Mouse (Mus musculus): ENCODE measurements around the gene Nemp1. TPM values are rescaled to one million over a fixed set of nuclear protein-coding genes. Genes with fewer than 3 reads are reported as not detected.

The Nemp1 gene
- polyA plus RNA-seq (2012; rRNA removed), result 5.0 and 5.5 TPM in 2 replicates
- polyA plus RNA-seq (2014; fragmentation: Nextera tagmentation; extraction: Ambion mirVana), result 5.6 and 5.7 TPM in 2 replicates

DNA sequence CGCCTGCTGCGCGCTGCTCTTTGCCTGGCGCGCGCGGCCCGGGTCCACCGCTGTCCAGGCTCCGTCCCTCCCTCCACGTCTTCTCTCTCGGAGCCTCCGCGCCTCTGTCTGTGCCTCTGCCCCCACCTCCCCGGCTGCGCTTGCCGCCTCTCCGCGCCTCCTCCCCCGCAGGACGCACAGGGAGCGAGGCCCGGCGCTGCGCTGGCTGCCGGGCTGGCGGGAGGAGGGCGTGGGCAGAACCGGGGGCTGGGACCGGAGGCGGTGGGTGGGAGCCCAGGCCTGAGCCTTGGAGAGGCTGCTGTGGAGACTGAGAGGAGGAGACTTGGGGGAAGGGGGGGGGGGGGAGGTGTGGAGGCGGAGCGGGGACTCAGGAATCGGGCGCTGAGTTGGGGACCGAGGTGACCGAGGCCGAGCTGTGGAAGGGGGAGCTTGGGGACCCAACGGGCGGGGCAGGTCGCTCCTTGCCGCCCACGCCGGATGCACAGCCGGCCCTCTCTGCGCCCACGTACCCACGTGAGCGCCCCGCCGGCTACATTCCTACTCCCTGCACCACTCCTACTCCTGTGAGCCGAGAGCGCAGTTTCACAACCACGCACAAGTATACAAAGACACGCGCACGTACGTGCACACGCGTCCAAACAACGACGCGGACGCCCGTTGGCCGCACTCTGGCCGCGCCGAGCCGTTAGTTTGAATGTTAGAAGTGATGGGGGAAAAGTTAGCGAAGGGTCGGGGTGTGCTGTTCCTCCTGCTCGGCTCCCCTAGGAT is at the start of gene Nemp1:
Gene Nemp1 (plus strand): TSS at position 401 of the 768 bp plus-strand sequence.
- DNase-seq (ENCODE audit: low read depth in 3 of 3, low spot score in 3 of 3) (no peak), ATAC-seq (ENCODE audit: insufficient read depth) (peak; percentile 50)
- H3K4me3 ChIP-seq (ENCODE audit: insufficient read depth in 1 of 2, low read depth in 2 of 2, low read length in 2 of 2), result peak within 1 kb of the TSS; percentile 54 to 55
- H3K4me1 ChIP-seq (replicated peaks; ENCODE audit: control insufficient read depth in 2 of 2, insufficient read depth in 2 of 2, low read length in 1 of 2), result peaks cover 0 to 9% of the 10 kb centered on the region in 2 experiments; a peak in 1 of 4 replicates
- H3K27ac ChIP-seq, result no peak within 1 kb of the TSS; the same call in 1 of the 2 replicates
- H3K9ac ChIP-seq (replicated peaks), result no peak within 1 kb of the TSS
- H3K9me3 ChIP-seq (ENCODE audit: control insufficient read depth, low read length), result no peaks in the 10 kb centered on the region
- WGBS (ENCODE audit: insufficient replicate concordance), result under 1% methylated on average over 71 of the region's 73 CpGs
- H3K27me3 ChIP-seq (ENCODE audit: control insufficient read depth, insufficient read depth, low read length), result peaks cover 50% of the 10 kb centered on the region
- TF ChIP-seq CTCF (IDR thresholded peaks at IDR 0.05; ENCODE audit: low read depth) (no peak), EP300 (IDR thresholded peaks at IDR 0.05; ENCODE audit: low read depth) (no peak)
- H3K36me3 ChIP-seq (replicated peaks; ENCODE audit: control insufficient read depth, insufficient read depth, low read depth), result no peaks in the 10 kb centered on the region
- H3K4me2 ChIP-seq (ENCODE audit: low read depth), result peak within 1 kb of the TSS; percentile 65

DNA sequence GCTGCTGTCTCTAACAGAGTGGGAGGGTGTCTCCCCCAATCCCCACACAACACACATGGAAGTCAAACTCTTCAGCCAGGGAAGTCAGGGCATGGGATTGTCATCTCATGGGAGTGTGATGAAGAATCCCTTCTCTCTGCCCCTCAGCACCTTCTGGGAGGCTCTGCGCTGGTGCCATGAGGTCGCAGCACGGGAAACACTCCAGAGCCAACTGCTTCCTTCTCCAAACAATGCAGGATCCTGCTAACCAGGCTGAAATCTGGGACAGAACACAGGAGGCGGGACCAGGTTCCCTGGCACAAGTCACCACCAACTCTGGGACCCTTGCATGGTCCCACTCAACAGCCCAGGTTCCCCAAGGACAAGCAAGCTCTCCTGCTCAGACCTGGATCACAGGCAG is 49.4 kb upstream of the Nemp1 start:
- 38% methylated on average over 4 of the region's 4 CpGs for WGBS (ENCODE audit: insufficient replicate concordance)
- H3K9ac ChIP-seq (replicated peaks), result no peak overlapping the region
- no peak overlapping the region for H3K4me2 ChIP-seq (ENCODE audit: low read depth)
- no peaks in the 10 kb centered on the region for H3K9me3 ChIP-seq (ENCODE audit: control insufficient read depth, low read length)
- peaks cover 34% of the 10 kb centered on the region for H3K27me3 ChIP-seq (ENCODE audit: control insufficient read depth, insufficient read depth, low read length)
- no peaks in the 10 kb centered on the region for H3K36me3 ChIP-seq (replicated peaks; ENCODE audit: control insufficient read depth, insufficient read depth, low read depth)
- no peak overlapping the region for H3K4me3 ChIP-seq (ENCODE audit: insufficient read depth in 1 of 2, low read depth in 2 of 2, low read length in 2 of 2)
- ATAC-seq (ENCODE audit: insufficient read depth) (no peak), DNase-seq (ENCODE audit: low read depth in 3 of 3, low spot score in 3 of 3) (no peak)
- TF ChIP-seq EP300 (IDR thresholded peaks at IDR 0.05; ENCODE audit: low read depth) (no peak), CTCF (IDR thresholded peaks at IDR 0.05; ENCODE audit: low read depth) (no peak)
- H3K4me1 ChIP-seq (replicated peaks; ENCODE audit: control insufficient read depth in 2 of 2, insufficient read depth in 2 of 2, low read length in 1 of 2), result peaks cover 0 to 17% of the 10 kb centered on the region in 2 experiments; a peak in 2 of 4 replicates
- no peak overlapping the region for H3K27ac ChIP-seq

DNA sequence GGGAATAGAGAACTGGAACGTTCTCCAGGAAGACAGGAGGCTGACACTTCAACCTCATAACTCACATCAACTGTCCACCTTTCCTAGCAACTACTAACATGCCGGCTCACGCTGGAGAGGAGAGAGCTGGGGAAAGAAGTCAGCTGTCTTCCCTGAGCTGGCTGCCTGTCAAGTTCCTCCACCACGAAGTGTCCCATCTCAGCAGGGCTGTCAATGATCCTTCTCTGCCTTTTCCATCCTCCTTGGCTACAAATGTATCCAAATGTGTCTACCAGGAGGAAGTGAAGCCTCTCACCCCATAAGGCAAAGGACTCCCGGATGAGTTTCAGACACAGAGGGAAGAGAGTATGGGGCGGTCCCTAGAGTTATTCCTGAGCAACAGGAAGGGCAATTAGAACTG is 48.5 kb upstream of the Nemp1 start:
- Histone ChIP-seq H3K27ac (no peak overlapping the region), H3K4me3 (ENCODE audit: insufficient read depth in 1 of 2, low read depth in 2 of 2, low read length in 2 of 2) (no peak overlapping the region; a peak in 1 of 4 replicates), H3K4me2 (ENCODE audit: low read depth) (peak overlapping the region; percentile 54), H3K27me3 (ENCODE audit: control insufficient read depth, insufficient read depth, low read length) (peaks cover 34% of the 10 kb centered on the region), H3K36me3 (replicated peaks; ENCODE audit: control insufficient read depth, insufficient read depth, low read depth) (no peaks in the 10 kb centered on the region), H3K9ac (replicated peaks) (no peak overlapping the region), H3K9me3 (ENCODE audit: control insufficient read depth, low read length) (no peaks in the 10 kb centered on the region), H3K4me1 (replicated peaks; ENCODE audit: control insufficient read depth in 2 of 2, insufficient read depth in 2 of 2, low read length in 1 of 2) (peaks cover 0 to 15% of the 10 kb centered on the region in 2 experiments; a peak in 2 of 4 replicates)
- WGBS (ENCODE audit: insufficient replicate concordance), result 25% methylated on average over 6 of the region's 6 CpGs
- TF ChIP-seq CTCF (IDR thresholded peaks at IDR 0.05; ENCODE audit: low read depth) (no peak), EP300 (IDR thresholded peaks at IDR 0.05; ENCODE audit: low read depth) (no peak)
- DNase-seq (ENCODE audit: low read depth in 3 of 3, low spot score in 3 of 3), result no peak
- no peak for ATAC-seq (ENCODE audit: insufficient read depth)

DNA sequence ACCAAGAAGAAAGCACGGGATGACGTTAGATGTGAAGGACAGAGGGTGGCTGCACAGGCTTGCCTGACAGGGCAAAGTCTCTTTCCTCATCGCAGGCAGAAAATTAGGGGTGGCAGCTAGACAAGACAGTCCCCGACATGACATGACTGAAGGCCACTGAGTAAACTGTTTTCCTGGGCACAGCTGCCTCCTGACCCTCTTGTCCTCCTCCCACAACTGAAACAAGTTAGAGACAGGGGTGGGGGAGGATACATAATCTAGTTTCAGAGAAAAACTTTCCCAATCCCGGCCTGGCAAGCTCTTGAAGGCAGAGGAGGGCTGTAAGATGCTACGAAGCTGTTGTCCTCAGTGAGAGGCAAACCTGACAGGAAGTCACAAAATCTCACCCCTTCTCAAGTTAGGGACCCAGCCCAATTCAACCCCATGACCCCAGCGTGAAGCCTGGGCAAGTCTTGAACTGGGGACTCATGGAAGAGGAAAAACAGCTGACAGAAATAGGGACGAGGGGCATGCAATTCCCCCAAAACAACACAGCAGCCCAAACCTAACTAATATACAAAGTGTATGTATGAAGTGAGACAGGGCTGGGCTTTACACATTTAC is 47.5 kb upstream of the Nemp1 start:
- 26% methylated on average over 8 of the region's 8 CpGs for WGBS (ENCODE audit: insufficient replicate concordance)
- Histone ChIP-seq H3K9ac (replicated peaks) (peak overlapping the region; percentile 9; the same call in 1 of the 2 replicates), H3K27me3 (ENCODE audit: control insufficient read depth, insufficient read depth, low read length) (peaks cover 34% of the 10 kb centered on the region), H3K4me3 (ENCODE audit: insufficient read depth in 1 of 2, low read depth in 2 of 2, low read length in 2 of 2) (peak overlapping the region; percentile 49 to 55; a peak in 3 of 4 replicates), H3K36me3 (replicated peaks; ENCODE audit: control insufficient read depth, insufficient read depth, low read depth) (no peaks in the 10 kb centered on the region), H3K4me2 (ENCODE audit: low read depth) (peak overlapping the region; percentile 54), H3K4me1 (replicated peaks; ENCODE audit: control insufficient read depth in 2 of 2, insufficient read depth in 2 of 2, low read length in 1 of 2) (peaks cover 0 to 15% of the 10 kb centered on the region in 2 experiments; a peak in 2 of 4 replicates), H3K27ac (no peak overlapping the region), H3K9me3 (ENCODE audit: control insufficient read depth, low read length) (no peaks in the 10 kb centered on the region)
- DNase-seq (ENCODE audit: low read depth in 3 of 3, low spot score in 3 of 3), result no peak
- TF ChIP-seq CTCF (IDR thresholded peaks at IDR 0.05; ENCODE audit: low read depth), result no peak
- TF ChIP-seq EP300 (IDR thresholded peaks at IDR 0.05; ENCODE audit: low read depth), result no peak
- ATAC-seq (ENCODE audit: insufficient read depth), result no peak

DNA sequence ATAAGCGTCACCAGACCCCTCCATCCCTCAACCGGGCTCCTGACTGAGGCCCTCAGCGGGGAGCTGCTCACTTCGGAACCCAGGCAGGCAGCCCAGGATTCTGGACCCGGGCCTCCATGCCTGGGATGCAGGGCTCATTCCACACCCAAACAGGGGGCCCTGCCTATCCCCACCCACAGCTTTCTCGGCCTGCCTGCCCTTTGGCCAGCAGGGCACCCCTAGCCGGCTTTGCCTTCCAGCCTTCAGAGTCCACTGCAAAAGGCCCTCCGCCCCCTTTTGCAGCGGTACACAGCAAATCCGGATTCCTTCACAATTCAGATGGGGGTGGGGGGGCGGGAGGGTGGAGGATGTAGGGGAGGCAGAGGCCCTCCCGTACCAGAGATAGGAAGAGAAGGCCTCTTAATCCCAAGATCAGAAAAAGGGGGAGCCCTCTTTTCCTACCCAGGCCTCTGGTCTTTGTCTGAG is 46.7 kb upstream of the Nemp1 start:
- peak overlapping the region; percentile 49 to 55 for H3K4me3 ChIP-seq (ENCODE audit: insufficient read depth in 1 of 2, low read depth in 2 of 2, low read length in 2 of 2)
- WGBS (ENCODE audit: insufficient replicate concordance), result 23% methylated on average over 12 of the region's 12 CpGs
- H3K27me3 ChIP-seq (ENCODE audit: control insufficient read depth, insufficient read depth, low read length), result peaks cover 34% of the 10 kb centered on the region

More for the DNA sequence above, 46.7 kb upstream of the Nemp1 start:
- H3K9ac ChIP-seq (replicated peaks), result no peak overlapping the region
- H3K4me2 ChIP-seq (ENCODE audit: low read depth), result peak overlapping the region; percentile 54
- TF ChIP-seq EP300 (IDR thresholded peaks at IDR 0.05; ENCODE audit: low read depth) (no peak), CTCF (IDR thresholded peaks at IDR 0.05; ENCODE audit: low read depth) (no peak)
- peaks cover 0 to 15% of the 10 kb centered on the region in 2 experiments; a peak in 2 of 4 replicates for H3K4me1 ChIP-seq (replicated peaks; ENCODE audit: control insufficient read depth in 2 of 2, insufficient read depth in 2 of 2, low read length in 1 of 2)
- no peak for ATAC-seq (ENCODE audit: insufficient read depth)
- no peaks in the 10 kb centered on the region for H3K36me3 ChIP-seq (replicated peaks; ENCODE audit: control insufficient read depth, insufficient read depth, low read depth)
- no peaks in the 10 kb centered on the region for H3K9me3 ChIP-seq (ENCODE audit: control insufficient read depth, low read length)
- H3K27ac ChIP-seq, result no peak overlapping the region
- no peak for DNase-seq (ENCODE audit: low read depth in 3 of 3, low spot score in 3 of 3)

Data from liver, embryonic 14.5 days (tissue).